Mouse (Mus musculus): ENCODE data around the gene Tpm4.

DNA sequence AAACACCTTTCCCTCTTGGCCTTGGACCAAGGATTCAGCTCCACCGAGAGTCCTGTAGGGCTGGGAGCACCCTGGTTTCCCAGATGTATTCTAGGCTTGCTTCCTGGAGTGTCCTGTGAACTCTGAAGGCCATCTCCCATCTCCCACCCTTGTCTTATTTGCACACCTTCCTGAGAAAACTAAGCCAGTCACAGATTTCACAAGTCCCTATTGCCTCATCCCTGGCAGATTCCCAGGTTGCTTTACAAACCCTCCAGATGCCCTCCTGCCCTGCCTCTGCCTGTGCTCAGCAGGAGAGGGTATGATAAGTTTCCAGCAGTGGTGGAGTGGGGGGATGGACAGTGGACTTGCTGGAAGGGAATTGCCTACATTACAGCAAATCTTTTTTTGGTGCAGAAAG is 11.3 kb downstream of the Tpm4 start:
- TF ChIP-seq EP300 (IDR thresholded peaks at IDR 0.05; ENCODE audit: insufficient read depth, low read depth, low read length), result 0 out of 2 replicates have a peak, but pooled peaks have one; percentile 11
- 0 out of 2 replicates have a peak, but pooled peaks have one; percentile 14 for TF ChIP-seq POLR2A (IDR thresholded peaks at IDR 0.05; ENCODE audit: insufficient read depth, low read depth, low read length)
- TF ChIP-seq CTCF (IDR thresholded peaks at IDR 0.05), result no peak

Measured in heart, adult 2 months (tissue).